Mouse (Mus musculus): ENCODE data around the gene Mllt3. TPM values are rescaled to one million over a fixed set of nuclear protein-coding genes. Genes with fewer than 3 reads are reported as not detected.

Gene Mllt3
- polyA plus RNA-seq, 1 experiment = 5.1 TPM

DNA sequence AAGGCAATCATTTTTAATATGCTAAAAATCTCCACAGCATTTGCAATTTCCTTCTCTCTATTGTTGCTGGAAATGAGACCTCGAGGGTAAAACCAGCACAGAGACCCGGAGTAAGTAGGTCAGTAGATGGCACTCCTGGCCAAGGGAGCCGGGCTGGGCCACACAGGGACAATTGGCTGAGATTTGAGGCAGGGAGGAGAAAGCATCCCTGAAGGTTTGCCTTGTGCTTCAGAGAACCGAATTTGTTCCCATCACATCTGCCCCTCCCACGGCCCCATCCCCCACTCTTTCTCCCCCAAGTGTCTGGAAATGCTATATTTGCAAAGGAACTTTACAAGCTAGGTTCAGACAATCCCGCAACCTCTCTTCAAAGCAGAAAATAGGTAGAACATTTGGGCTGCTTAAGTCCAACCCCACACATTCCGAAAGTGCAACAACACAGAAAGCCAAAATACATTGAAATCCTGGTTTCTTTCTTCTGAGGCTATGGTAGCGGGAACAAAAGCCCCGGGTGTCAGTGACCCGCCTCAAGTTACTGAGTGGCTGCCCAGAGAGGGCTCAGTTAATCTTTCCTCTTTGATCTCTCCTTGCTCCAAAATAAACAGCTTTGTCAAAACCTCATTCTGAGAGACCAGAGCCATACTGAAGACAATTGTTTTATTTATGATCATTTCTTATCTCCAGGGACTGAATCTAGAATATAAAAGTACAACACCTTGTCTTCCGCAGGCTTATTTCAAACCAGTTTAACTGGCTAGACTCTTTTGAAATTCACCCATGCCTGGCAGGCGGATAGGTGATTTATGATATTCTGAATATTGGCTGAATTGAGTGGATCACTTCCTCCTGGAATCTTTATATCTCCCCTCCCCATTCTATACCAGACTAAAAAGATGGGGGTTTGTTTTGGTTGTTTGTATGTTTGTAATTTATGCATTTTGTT lies 247.8 kb downstream of the Mllt3 start:
- no peak for TF ChIP-seq POLR2A (IDR thresholded peaks at IDR 0.05; ENCODE audit: low read depth, low read length)
- peak; percentile 71; the same call in 1 of the 2 replicates for TF ChIP-seq CTCF (IDR thresholded peaks at IDR 0.05; ENCODE audit: extremely low read depth, insufficient read length, insufficient replicate concordance, low read depth, low read length)
- Histone ChIP-seq H3K27me3 (ENCODE audit: control insufficient read depth, insufficient read depth, low read length) (no peaks in the 10 kb centered on the region), H3K4me3 (ENCODE audit: low read depth, low read length) (no peak overlapping the region), H3K4me1 (ENCODE audit: control insufficient read depth, insufficient read depth, insufficient read length, low read length) (no peaks in the 10 kb centered on the region), H3K27ac (ENCODE audit: insufficient read depth, low read depth, low read length) (no peak overlapping the region), H3K36me3 (ENCODE audit: control insufficient read depth, insufficient read depth, low read length) (peaks cover 6% of the 10 kb centered on the region; the same call in 1 of the 2 replicates)
- 27% methylated on average over 12 of the region's 12 CpGs for WGBS

DNA sequence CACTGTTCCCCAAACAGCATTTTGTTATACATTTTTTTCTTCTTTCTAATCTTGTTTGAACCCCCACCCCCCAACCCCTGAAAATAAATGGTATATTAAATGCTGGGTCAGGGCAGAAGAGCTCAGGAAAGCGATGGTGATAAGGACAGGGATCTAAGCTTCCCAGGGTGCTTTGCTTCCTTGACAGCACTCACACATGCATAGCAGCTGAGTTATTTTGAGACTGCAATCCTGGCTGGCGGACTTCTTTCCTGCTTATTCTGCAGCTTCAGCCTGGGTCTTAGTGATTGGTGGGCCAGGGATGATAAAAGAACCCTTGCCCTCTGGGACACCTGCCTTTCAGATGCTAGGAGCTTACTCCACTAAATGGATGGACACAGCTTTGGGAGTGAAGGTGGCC lies 249.4 kb downstream of the Mllt3 start:
- no peak overlapping the region for H3K4me3 ChIP-seq (ENCODE audit: low read depth, low read length)
- 87% methylated on average over 2 of the region's 2 CpGs for WGBS
- no peak overlapping the region for H3K27ac ChIP-seq (ENCODE audit: insufficient read depth, low read depth, low read length)
- H3K27me3 ChIP-seq (ENCODE audit: control insufficient read depth, insufficient read depth, low read length) = no peaks in the 10 kb centered on the region
- peaks cover 5% of the 10 kb centered on the region; the same call in 1 of the 2 replicates for H3K36me3 ChIP-seq (ENCODE audit: control insufficient read depth, insufficient read depth, low read length)
- TF ChIP-seq CTCF (IDR thresholded peaks at IDR 0.05; ENCODE audit: extremely low read depth, insufficient read length, insufficient replicate concordance, low read depth, low read length) = no peak
- H3K4me1 ChIP-seq (ENCODE audit: control insufficient read depth, insufficient read depth, insufficient read length, low read length) = no peaks in the 10 kb centered on the region

DNA sequence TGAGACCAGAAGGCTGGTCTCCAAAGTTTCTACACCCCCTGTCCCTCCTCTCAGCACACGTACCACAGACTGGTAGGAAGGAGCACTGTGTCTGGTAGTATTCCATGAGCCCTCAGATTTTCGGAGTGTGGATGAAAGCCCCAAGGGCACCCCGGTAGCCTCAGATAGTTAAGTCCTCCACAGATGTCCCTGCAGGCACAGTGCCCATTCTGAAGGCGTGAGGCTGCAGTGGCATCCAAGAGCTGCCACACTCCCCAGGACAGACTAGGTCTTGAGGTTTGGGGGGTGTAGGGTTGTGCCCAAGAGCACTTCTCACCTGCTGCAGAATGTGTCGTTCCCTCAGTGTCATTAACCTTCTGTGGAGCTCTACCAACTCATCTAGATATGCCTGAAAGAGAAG lies 251.2 kb downstream of the Mllt3 start:
- WGBS = 87% methylated on average over 5 of the region's 5 CpGs
- TF ChIP-seq CTCF (IDR thresholded peaks at IDR 0.05; ENCODE audit: extremely low read depth, insufficient read length, insufficient replicate concordance, low read depth, low read length) = no peak
- no peak for TF ChIP-seq POLR2A (IDR thresholded peaks at IDR 0.05; ENCODE audit: low read depth, low read length)
- Histone ChIP-seq H3K27me3 (ENCODE audit: control insufficient read depth, insufficient read depth, low read length) (no peaks in the 10 kb centered on the region), H3K4me1 (ENCODE audit: control insufficient read depth, insufficient read depth, insufficient read length, low read length) (no peaks in the 10 kb centered on the region), H3K27ac (ENCODE audit: insufficient read depth, low read depth, low read length) (no peak overlapping the region), H3K36me3 (ENCODE audit: control insufficient read depth, insufficient read depth, low read length) (peaks cover 5% of the 10 kb centered on the region; the same call in 1 of the 2 replicates), H3K4me3 (ENCODE audit: low read depth, low read length) (no peak overlapping the region)

DNA sequence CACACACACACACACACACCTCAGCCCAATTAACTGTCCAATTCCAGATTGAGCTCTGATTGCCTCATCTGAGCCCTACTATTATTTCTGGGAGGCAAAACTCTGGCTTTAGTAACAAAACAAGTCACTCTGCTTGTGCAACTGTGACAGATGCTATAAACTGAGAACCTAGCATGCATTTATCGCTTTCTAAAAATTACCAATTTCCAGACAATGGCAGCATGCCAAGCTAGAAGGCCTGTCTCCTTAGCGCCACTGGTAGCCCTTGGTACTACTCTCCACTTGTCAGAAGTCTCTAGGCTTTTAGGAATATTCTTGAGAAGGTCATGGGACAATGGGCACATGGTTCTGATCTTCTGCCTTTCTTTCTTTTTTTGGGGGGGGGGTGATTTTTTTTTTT lies 257.4 kb downstream of the Mllt3 start:
- H3K36me3 ChIP-seq (ENCODE audit: control insufficient read depth, insufficient read depth, low read length) = peaks cover 6% of the 10 kb centered on the region; the same call in 1 of the 2 replicates
- H3K27me3 ChIP-seq (ENCODE audit: control insufficient read depth, insufficient read depth, low read length) = no peaks in the 10 kb centered on the region
- TF ChIP-seq CTCF (IDR thresholded peaks at IDR 0.05; ENCODE audit: extremely low read depth, insufficient read length, insufficient replicate concordance, low read depth, low read length) = no peak
- TF ChIP-seq POLR2A (IDR thresholded peaks at IDR 0.05; ENCODE audit: low read depth, low read length) = no peak
- no peaks in the 10 kb centered on the region for H3K4me1 ChIP-seq (ENCODE audit: control insufficient read depth, insufficient read depth, insufficient read length, low read length)
- 89% methylated on average over 2 of the region's 2 CpGs for WGBS
- no peak overlapping the region for H3K4me3 ChIP-seq (ENCODE audit: low read depth, low read length)
- no peak overlapping the region for H3K27ac ChIP-seq (ENCODE audit: insufficient read depth, low read depth, low read length)

DNA sequence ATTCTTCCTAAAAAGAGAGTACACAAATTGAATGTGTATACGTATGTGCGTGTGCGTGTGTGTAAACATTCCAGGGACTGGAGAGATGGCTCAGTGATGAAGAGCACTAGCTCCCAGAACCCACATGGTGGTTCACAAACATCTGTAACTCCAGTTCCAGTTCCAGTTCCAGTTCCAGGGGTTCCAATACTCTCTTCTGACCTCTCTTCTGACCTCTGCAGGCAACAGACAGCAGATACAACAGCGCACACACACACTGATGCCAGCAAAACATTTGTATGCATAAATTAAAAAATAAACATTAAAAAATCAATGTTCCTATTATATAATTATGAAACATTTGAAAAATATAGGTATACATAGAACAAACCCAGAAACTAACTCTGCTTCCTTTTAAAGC lies 258.6 kb downstream of the Mllt3 start:
- no peaks in the 10 kb centered on the region for H3K27me3 ChIP-seq (ENCODE audit: control insufficient read depth, insufficient read depth, low read length)
- peaks cover 6% of the 10 kb centered on the region; the same call in 1 of the 2 replicates for H3K36me3 ChIP-seq (ENCODE audit: control insufficient read depth, insufficient read depth, low read length)
- WGBS = 95% methylated on average over 4 of the region's 4 CpGs

DNA sequence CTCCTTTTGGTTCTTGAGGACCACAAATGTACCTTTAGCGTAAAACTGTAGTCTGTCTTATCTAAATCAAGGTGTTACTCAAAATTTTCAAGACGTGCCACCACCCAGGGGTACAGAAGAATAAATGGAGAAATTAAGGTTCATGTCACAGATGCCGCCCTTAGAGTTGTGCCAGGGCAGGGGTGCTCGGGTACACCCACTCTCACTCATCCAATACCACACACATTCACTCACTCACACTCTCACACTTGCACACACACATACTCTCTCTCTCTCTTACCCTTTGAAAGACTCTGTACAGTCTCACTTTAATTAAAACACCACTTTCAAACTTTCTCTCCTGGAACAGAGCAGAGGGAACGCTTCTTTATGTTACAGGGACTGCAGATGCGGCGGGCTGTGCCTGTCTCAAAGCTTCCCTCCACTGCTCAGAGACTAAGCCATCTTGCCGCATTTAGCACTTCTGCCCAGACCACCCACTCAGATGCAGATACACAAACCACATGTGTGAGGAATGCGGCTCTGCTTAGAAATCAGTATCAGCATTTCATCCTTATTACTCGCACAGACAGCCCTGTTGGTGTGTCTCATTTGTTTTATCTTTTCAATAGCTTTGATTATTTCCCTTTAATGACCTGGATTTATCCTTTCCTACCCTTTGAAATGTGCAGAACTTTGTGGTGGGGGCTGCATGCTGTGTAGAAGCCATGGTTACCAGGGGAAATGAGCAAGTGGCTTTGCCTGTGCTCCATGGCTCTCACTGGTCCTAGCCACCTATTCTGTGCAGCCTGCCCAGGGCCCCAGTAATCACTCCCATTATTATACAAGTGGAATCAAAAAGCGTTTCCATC lies 265.2 kb downstream of the Mllt3 start:
- Histone ChIP-seq H3K27ac (ENCODE audit: insufficient read depth, low read depth, low read length) (no peak overlapping the region), H3K27me3 (ENCODE audit: control insufficient read depth, insufficient read depth, low read length) (no peaks in the 10 kb centered on the region), H3K36me3 (ENCODE audit: control insufficient read depth, insufficient read depth, low read length) (no peaks in the 10 kb centered on the region), H3K4me3 (ENCODE audit: low read depth, low read length) (no peak overlapping the region), H3K4me1 (ENCODE audit: control insufficient read depth, insufficient read depth, insufficient read length, low read length) (no peaks in the 10 kb centered on the region)
- no peak for TF ChIP-seq CTCF (IDR thresholded peaks at IDR 0.05; ENCODE audit: extremely low read depth, insufficient read length, insufficient replicate concordance, low read depth, low read length)
- TF ChIP-seq POLR2A (IDR thresholded peaks at IDR 0.05; ENCODE audit: low read depth, low read length) = no peak
- WGBS = 68% methylated on average over 11 of the region's 11 CpGs

More for the DNA sequence above, 258.6 kb downstream of the Mllt3 start:
- no peaks in the 10 kb centered on the region for H3K4me1 ChIP-seq (ENCODE audit: control insufficient read depth, insufficient read depth, insufficient read length, low read length)
- H3K27ac ChIP-seq (ENCODE audit: insufficient read depth, low read depth, low read length) = no peak overlapping the region
- H3K4me3 ChIP-seq (ENCODE audit: low read depth, low read length) = no peak overlapping the region
- TF ChIP-seq POLR2A (IDR thresholded peaks at IDR 0.05; ENCODE audit: low read depth, low read length) (no peak), CTCF (IDR thresholded peaks at IDR 0.05; ENCODE audit: extremely low read depth, insufficient read length, insufficient replicate concordance, low read depth, low read length) (no peak)

DNA sequence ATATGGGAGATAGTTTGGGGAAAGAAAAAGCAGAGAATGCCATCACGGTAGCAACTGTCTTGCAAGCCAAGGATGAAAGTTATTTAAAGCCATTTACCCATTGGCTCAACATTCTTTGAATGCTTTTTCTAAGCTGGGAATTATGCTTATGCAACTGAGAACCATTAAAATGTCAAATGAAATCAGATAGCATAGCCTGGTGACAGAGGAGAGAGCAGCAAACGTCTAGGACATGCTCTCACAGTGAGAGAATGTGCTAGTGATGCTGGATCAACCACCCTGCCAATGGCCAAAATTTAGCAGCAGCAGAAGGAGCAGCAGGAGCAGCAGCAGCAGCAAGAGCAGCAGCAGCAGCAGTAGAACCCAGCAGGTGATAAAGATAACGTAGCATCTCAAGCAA lies 267.4 kb downstream of the Mllt3 start:
- Histone ChIP-seq H3K27me3 (ENCODE audit: control insufficient read depth, insufficient read depth, low read length) (no peaks in the 10 kb centered on the region), H3K36me3 (ENCODE audit: control insufficient read depth, insufficient read depth, low read length) (no peaks in the 10 kb centered on the region), H3K4me1 (ENCODE audit: control insufficient read depth, insufficient read depth, insufficient read length, low read length) (no peaks in the 10 kb centered on the region), H3K4me3 (ENCODE audit: low read depth, low read length) (no peak overlapping the region), H3K27ac (ENCODE audit: insufficient read depth, low read depth, low read length) (no peak overlapping the region)
- TF ChIP-seq CTCF (IDR thresholded peaks at IDR 0.05; ENCODE audit: extremely low read depth, insufficient read length, insufficient replicate concordance, low read depth, low read length) (no peak), POLR2A (IDR thresholded peaks at IDR 0.05; ENCODE audit: low read depth, low read length) (no peak)
- 38% methylated on average over 3 of the region's 3 CpGs for WGBS
